Mouse (Mus musculus): Measurements from ENCODE around the gene Fuca1.
"Not testable (repeated sequence)": the region's sequence is repeated elsewhere in the genome, so short reads cannot be mapped to it uniquely, and the experiment has no call there.

Fuca1 gene

DNA sequence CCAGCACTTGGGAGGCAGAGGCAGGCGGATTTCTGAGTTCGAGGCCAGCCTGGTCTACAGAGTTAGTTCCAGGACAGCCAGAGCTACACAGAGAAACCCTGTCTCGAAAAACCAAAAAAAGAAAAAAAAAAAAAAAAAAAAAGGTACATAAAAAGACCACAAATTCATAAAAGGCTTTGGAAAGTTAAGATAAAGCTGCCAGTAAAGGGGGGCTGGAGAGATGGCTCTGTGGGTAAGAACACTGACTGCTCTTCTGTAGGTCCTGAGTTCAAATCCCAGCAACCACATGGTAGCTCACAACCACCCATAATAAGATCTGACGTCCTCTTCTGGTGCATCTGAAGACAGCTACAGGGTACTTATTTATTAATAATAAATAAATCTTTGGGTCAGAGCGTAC lies 59.7 kb downstream of the Fuca1 start:
- not testable (repeated sequence) for DNase-seq (ENCODE audit: low read depth, low spot score)

DNA sequence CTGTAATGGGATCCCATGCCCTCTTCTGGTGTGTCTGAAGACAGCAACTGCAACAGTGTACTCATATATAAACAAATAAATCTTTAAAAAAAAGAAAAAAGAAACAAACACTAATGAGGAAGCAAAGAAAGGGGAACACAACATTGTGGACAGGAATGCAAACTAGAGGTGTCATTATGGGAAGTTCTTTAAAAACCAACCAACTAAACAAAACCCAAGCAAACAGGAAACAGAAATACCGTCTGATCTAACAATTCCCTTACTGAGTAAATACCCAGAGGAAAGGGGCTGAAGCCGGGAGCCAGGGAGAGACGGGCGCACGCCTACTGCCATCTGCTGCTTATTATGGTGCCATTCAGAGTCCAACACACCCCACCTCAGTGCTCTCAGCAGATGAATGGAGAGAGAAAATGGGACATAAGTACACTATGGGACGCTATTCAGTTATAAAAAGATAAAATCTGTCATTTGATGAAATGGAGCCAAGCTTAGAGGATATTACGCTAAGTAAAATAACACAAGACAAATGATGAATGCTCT lies 61.1 kb downstream of the Fuca1 start:
- no peak for DNase-seq (ENCODE audit: low read depth, low spot score)

DNA sequence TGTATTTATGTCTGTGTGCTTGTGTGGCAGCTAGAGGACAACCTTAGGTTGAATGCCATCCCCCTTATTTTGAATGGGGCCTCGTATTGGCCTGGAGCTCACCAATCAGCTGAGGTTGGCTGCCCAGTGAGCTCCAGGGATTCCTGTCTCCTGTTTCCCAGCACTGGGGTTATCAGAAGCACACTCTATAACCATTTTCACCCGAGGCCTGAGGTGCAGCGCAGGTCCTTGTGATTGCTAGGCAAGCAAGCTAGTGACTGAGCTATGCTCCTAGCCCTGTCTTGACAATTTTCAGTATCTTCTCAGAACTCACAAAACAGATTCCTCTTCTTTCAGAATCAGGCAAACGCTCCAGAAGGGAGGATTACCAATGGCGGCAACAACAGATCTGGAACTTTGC lies 64.0 kb downstream of the Fuca1 start:
- no peak for DNase-seq (ENCODE audit: low read depth, low spot score)

DNA sequence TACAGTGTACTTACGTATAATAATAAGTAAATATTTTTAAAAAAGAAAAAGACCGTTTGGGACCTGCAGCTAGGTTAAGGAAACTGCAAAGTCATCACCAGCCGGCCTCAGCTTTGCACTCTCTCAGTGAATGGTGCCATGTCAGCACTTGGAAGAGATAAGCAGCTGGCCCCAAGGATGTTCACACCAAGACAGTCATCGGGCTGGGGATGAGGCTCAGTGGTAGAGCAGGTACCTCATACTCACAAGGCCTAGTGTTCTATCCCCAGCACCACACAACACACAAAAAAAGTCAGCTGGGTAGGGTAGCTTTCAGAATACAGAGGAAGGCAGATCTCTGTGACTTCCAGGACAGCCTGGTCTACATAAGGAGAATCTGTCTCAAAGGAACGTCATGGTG lies 64.7 kb downstream of the Fuca1 start:
- no peak for DNase-seq (ENCODE audit: low read depth, low spot score)

DNA sequence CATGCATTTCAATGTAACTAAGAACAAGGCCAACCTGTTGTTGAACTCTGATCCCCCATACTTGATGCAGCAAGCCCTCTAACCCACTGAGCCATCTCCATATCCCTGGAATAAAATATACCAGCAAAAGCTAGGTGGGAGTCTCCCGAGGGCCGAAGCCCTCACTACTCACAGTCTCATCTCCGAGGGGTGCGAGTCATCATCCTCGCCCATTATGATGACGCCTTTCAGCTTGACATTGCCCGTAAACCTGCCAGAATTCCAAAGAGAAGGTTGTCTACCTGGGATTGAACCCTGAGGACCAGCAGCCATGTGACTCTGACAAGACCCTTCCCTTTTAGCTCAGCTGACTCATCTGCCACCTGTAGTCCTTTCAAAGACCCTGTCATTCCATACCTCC lies 65.2 kb downstream of the Fuca1 start:
- DNase-seq (ENCODE audit: low read depth, low spot score) = no peak

DNA sequence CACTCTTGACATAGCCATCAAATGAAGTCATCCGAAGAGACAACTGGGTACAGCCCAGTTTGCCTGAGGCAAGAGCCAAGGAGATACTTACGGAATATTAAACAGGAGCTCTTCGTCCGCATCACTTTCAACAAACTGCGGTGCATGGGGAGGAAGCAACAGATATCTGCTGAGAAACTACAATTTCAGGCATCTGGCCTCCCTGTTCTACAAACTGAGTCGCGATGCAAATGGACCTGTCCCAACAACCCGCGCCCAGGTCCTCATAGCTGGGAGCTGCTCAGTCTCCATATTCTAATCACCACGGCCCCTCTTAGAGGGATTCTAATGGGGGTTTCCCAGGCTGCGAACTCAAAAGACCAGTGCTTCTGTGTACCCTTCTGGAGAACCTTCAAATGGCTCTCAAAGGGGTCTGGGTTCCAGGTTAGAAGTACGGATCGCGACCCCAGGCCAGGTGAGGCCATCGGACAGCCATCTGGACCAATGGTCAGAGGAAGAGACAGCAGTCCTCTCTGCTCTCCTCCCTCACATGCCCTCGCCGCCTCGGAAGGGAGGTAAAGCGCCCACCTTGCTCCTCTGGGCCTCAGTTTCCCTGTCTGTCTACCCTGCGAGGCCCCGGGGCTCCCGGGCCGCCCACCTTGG lies 65.9 kb downstream of the Fuca1 start:
- DNase-seq (ENCODE audit: low read depth, low spot score) = no peak

DNA sequence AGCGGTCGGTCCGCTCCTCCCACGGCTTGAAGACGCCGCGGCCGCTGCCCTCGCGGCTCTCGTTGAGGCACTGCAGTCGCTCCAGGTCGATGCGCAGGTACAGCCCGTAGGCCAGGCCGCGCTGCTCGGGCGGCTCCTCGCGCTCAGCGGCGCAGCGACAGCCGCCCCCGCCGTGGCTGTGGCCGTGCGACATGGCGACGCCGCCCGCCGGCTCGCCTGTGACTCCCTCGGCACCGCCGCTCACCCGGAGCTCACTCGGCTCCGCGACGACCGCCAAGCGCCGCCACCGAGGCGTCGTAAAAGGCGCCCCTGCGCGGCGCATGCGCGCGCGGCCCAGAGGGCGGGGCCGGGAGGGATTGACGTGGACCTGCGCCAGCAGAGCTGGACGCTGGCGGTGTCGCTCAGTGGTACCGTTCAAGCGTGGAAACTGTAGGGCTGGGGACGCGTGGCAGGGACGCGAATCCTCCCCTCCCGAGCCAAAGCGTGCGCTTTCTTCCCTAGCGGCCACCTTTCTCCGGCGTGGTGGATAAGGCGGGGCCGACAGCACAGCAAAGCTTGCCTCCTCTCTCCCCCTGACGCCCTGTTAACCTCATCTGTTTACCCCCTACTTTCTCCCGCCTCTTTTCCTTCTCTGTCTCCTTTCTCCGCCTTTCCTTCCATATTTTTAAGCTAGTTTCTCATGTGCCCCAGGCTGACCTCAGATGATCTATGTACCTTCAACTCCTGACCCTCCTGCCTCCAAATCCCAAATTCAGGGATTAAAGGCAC lies 66.6 kb downstream of the Fuca1 start, which contains the start of gene Pithd1:
Gene Pithd1, minus strand, starts transcription at position 322 of the 768 bp plus-strand sequence.
- peak; percentile 78 for DNase-seq (ENCODE audit: low read depth, low spot score)

DNA sequence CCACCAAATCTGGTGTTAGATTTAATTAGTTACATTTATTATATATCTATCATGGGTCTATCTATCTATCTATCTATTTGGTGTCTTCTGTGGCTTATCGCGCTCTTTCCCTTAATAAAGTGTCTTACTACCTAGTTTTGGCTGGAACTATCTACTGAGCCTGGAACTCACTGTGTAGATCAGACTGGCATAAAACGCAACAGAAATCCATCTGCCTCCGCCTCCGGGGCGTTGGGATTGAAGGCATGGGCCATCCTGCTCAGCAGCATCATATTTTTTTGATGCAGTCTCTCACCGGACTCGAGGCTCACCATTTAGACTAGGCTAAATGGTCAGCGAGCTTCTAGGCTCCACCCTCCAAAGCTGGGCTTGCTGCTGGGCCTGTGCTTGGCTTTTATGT lies 67.2 kb downstream of the Fuca1 start:
- DNase-seq (ENCODE audit: low read depth, low spot score) = no peak

Data from brain, embryonic 18.5 days (tissue).